Mouse (Mus musculus) spleen, adult 2 months (tissue): Measurements from ENCODE around the gene E4f1.

ENCODE experiments used
- CTCF ChIP-seq: fragments of 200-500 bp; IDR thresholded peaks from 2 replicates; pipeline ENCODE4 v1.5.1; 2011; ENCODE audit warnings: mild to moderate bottlenecking, inconsistent platforms; ENCODE audit not compliant: insufficient read depth, insufficient read length, insufficient replicate concordance; ENCODE audit errors: extremely low read depth
- POLR2A ChIP-seq: fragments of 200-500 bp; IDR thresholded peaks from 2 replicates; pipeline ENCODE4 v1.6.1; 2011; ENCODE audit warnings: low read depth, low read length, inconsistent platforms

DNA sequence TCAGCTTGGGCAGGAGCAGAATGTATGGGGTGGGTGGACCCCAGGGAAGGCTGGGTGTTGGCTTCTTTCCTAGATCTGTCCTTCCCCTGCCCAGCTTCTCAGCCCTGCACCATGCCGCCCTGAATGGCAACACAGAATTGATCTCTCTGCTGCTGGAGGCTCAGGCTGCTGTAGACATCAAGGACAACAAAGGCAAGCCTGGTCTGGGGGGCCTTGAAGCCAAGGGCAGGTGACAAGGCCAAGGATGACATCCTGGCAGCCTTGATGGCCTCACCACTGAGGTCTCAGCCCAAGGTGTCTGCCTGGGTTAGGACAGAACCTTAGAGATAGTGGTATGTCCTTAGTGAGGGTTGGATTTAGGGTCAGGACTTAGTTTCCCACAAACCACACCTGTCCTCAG, 25.9 kb upstream of the E4f1 start:
- TF ChIP-seq CTCF (no peak), POLR2A (no peak)
